Mouse (Mus musculus): ENCODE data around the gene Ror1. TPM values are rescaled to one million over a fixed set of nuclear protein-coding genes. Genes with fewer than 3 reads are reported as not detected.

Gene Ror1
- polyA plus RNA-seq, 1 experiment from 2014 or later: 1.1 TPM

Other genes starting within 250 kb of the Ror1 start
- 43.2 and 46.8 TPM in 2 replicates for gene Pgm1, start 166.4 kb upstream of the Ror1 start, polyA plus RNA-seq (2015; fragmentation: Nextera tagmentation; extraction: Ambion mirVana)
- gene Itgb3bp, start 166.0 kb upstream of the Ror1 start, polyA plus RNA-seq (2015; fragmentation: Nextera tagmentation; extraction: Ambion mirVana): 25.1 and 26.8 TPM in 2 replicates

Measured in midbrain, embryonic 13.5 days (tissue).